26 mouse cellular contexts compared by ENCODE assay signal in genomic region chr13:104531841-104532240, GRCm38 (mm10).
DNase-seq lines count a peak whose midpoint lies in the region; ATAC-seq and TF ChIP-seq lines count a peak whose summit lies in the region.
"Had no signal": no experiment of that assay in that cellular context is flagged by ENCODE, and none has a peak within 500 bp of the region (broad histone marks: within the 10 kb centered on the region; RNA-seq: fewer than 3 reads in every experiment).

No protein-coding gene starts in this region.

- H3K9me3 ChIP-seq in ES-E14 (ENCODE audit: control insufficient read depth, insufficient read depth, low read depth, low read length), result no peaks in the 10 kb centered on the region
- no peaks in the 10 kb centered on the region for H3K9me3 ChIP-seq in kidney, embryonic 14.5 days (ENCODE audit: control insufficient read depth, low read length)
- H3K9me3 ChIP-seq: embryonic facial prominence, embryonic 10.5 days; embryonic facial prominence, embryonic 12.5 days; forebrain, embryonic 10.5 days; forebrain, embryonic 12.5 days had no signal

- no peak for ATAC-seq in erythroblast, adult 5-6 weeks (replicated peaks; ENCODE audit: low FRiP score, poor library complexity, severe bottlenecking)
- no peak for ATAC-seq in kidney, embryonic 14.5 days (ENCODE audit: low FRiP score, low TSS enrichment)
- ATAC-seq: activated CD4-positive, CD25-positive, alpha-beta regulatory T cell, adult 4 months; CD4-positive, CD25-positive, alpha-beta regulatory T cell, adult 4 months; forebrain, embryonic 14.5 days; forebrain, embryonic 16.5 days had no signal

- no peak for TF ChIP-seq CTCF in testis, adult 2 months (IDR thresholded peaks at IDR 0.05; ENCODE audit: control insufficient read depth, insufficient read depth, insufficient replicate concordance, low read depth, low read length)

- no peak for TF ChIP-seq POLR2A in testis, adult 2 months (IDR thresholded peaks at IDR 0.05; ENCODE audit: control insufficient read depth, low read depth, low read length)

- H3K36me3 ChIP-seq in testis, adult 2 months (ENCODE audit: control insufficient read depth, insufficient read depth, low read length), result no peaks in the 10 kb centered on the region
- no peaks in the 10 kb centered on the region for H3K36me3 ChIP-seq in ES-E14 (ENCODE audit: control insufficient read depth, insufficient read depth, low read length, poor library complexity, severe bottlenecking)
- H3K36me3 ChIP-seq in kidney, embryonic 14.5 days (ENCODE audit: control insufficient read depth, insufficient read depth, low read length), result no peaks in the 10 kb centered on the region
- H3K36me3 ChIP-seq: embryonic facial prominence, embryonic 10.5 days; embryonic facial prominence, embryonic 12.5 days; forebrain, embryonic 10.5 days; forebrain, embryonic 12.5 days had no signal

- peak overlapping the region; percentile 61 for H3K4me3 ChIP-seq in testis, adult 2 months (ENCODE audit: control insufficient read depth, low read depth, low read length)
- peak overlapping the region; percentile 14 to 83; a peak in 3 of 4 replicates for H3K4me3 ChIP-seq in ES-E14 (ENCODE audit: insufficient read depth in 1 of 2, low read depth in 1 of 2, low read length in 2 of 2, poor library complexity in 1 of 2, severe bottlenecking in 1 of 2)
- no peak overlapping the region for H3K4me3 ChIP-seq in kidney, embryonic 14.5 days (ENCODE audit: low read length)
- H3K4me3 ChIP-seq: embryonic facial prominence, embryonic 10.5 days; embryonic facial prominence, embryonic 12.5 days; erythroblast, embryonic 14.5 days; forebrain, embryonic 10.5 days; forebrain, embryonic 12.5 days had no signal

- H3K4me1 ChIP-seq in testis, adult 2 months (ENCODE audit: control insufficient read depth, insufficient read depth, low read length), result no peaks in the 10 kb centered on the region; the same call in 1 of the 2 replicates
- H3K4me1 ChIP-seq in ES-E14 (ENCODE audit: control insufficient read depth in 2 of 2, insufficient read depth in 2 of 2, low read length in 2 of 2, poor library complexity in 1 of 2), result no peaks in the 10 kb centered on the region; a peak in 1 of 4 replicates
- no peaks in the 10 kb centered on the region for H3K4me1 ChIP-seq in kidney, embryonic 14.5 days (ENCODE audit: control insufficient read depth, insufficient read depth, low read length)
- H3K4me1 ChIP-seq: embryonic facial prominence, embryonic 10.5 days; embryonic facial prominence, embryonic 12.5 days; forebrain, embryonic 10.5 days; forebrain, embryonic 12.5 days had no signal

- peak; percentile 62 for DNase-seq in heart, adult 11 months
- DNase-seq in heart, adult 9 months (ENCODE audit: low spot score in 2 of 2), result no peak
- DNase-seq in testis, postnatal 14 days (ENCODE audit: low spot score), result no peak
- no peak for DNase-seq in ES-E14 (ENCODE audit: low read depth, low spot score)
- DNase-seq: adrenal gland, adult 8-10 months; adrenal gland, postnatal 14 days; adrenal gland, postnatal 36 days; B cell, adult 2 months; cerebellum, adult 11-12 months; cerebellum, adult 2 months; cerebellum, adult 9-10 months; cerebellum, postnatal 10 days; cerebellum, postnatal 25 days had no signal

- WGBS in kidney, embryonic 14.5 days, result 94% methylated on average over 8 of the region's 8 CpGs

- H3K9ac ChIP-seq in ES-E14 (ENCODE audit: insufficient read depth, low read depth, low read length, poor library complexity, severe bottlenecking), result no peak overlapping the region
- no peak overlapping the region for H3K9ac ChIP-seq in kidney, embryonic 14.5 days (ENCODE audit: low read depth, low read length)
- H3K9ac ChIP-seq: embryonic facial prominence, embryonic 12.5 days; forebrain, embryonic 12.5 days had no signal

- no peaks in the 10 kb centered on the region for H3K27me3 ChIP-seq in testis, adult 2 months (ENCODE audit: control insufficient read depth, insufficient read depth, low read length)
- H3K27me3 ChIP-seq in kidney, embryonic 14.5 days (ENCODE audit: control insufficient read depth, insufficient read depth, low read length), result no peaks in the 10 kb centered on the region
- H3K27me3 ChIP-seq: CH12.LX; embryonic facial prominence, embryonic 12.5 days; forebrain, embryonic 12.5 days had no signal

- no peak overlapping the region for H3K4me2 ChIP-seq in kidney, embryonic 14.5 days (replicated peaks; ENCODE audit: low read depth, low read length)
- H3K4me2 ChIP-seq: embryonic facial prominence, embryonic 12.5 days; forebrain, embryonic 12.5 days had no signal

- in situ Hi-C loops in ES-E14 (cut with MboI; ENCODE audit: low sequenced_read_pairs in 2 of 2, unreplicated experiment in 2 of 2), result no loop called here

- H3K27ac ChIP-seq in testis, adult 2 months (ENCODE audit: control insufficient read depth, insufficient read depth, low read depth, low read length), result no peak overlapping the region
- no peak overlapping the region for H3K27ac ChIP-seq in ES-E14 (ENCODE audit: insufficient read depth, low read depth, low read length, poor library complexity, severe bottlenecking)
- no peak overlapping the region for H3K27ac ChIP-seq in kidney, embryonic 14.5 days (ENCODE audit: low read depth, low read length)
- H3K27ac ChIP-seq: embryonic facial prominence, embryonic 10.5 days; embryonic facial prominence, embryonic 12.5 days; forebrain, embryonic 10.5 days; forebrain, embryonic 12.5 days had no signal

TF ChIP-seq in ES-E14, 5 proteins besides CTCF, POLR2A, EP300 and RAD21:
- TF ChIP-seq ZC3H11A (IDR thresholded peaks at IDR 0.05; ENCODE audit: borderline replicate concordance, low read depth, low read length) (no peak), ZNF384 (IDR thresholded peaks at IDR 0.05; ENCODE audit: low read depth, low read length) (no peak), CHD2 (IDR thresholded peaks at IDR 0.05; ENCODE audit: low read depth, low read length) (no peak), HCFC1 (IDR thresholded peaks at IDR 0.05; ENCODE audit: borderline replicate concordance, insufficient read depth, low read length) (no peak), MAFK (IDR thresholded peaks at IDR 0.05; ENCODE audit: insufficient read depth, low read depth, low read length) (no peak)
